Mouse (Mus musculus): ENCODE data around the gene A1bg. TPM values are rescaled to one million over a fixed set of nuclear protein-coding genes. Genes with fewer than 3 reads are reported as not detected.

The A1bg gene
- not detected in 2 replicates for polyA plus RNA-seq (2015; fragmentation: Nextera tagmentation; extraction: Ambion mirVana)

DNA sequence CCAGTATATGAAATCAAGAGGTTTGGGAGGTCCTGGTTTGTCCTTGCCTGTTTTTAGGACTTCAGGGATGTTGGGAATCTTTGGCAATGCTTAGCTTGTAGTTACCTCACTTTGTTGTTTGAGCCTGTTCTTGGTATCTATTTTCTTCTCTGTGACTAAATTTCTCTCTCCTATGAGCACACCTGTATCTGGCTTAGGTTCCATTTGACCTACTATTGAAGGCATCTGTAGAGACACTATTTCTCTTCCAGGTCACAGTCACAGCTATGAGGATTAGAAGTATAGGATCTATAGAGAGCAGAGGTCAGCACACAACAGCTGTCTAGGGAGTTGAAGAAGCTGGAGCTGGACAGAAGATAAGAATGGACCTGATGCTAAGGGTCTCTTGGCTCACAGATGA is at the start of gene A1bg:
TSS of gene A1bg (minus strand) at position 101 of the 400 bp plus-strand sequence.
- Histone ChIP-seq H3K27ac (no peak within 1 kb of the TSS), H3K27me3 (no peaks in the 10 kb centered on the region), H3K9me3 (no peaks in the 10 kb centered on the region), H3K36me3 (no peaks in the 10 kb centered on the region), H3K4me2 (no peak within 1 kb of the TSS), H3K4me3 (no peak within 1 kb of the TSS), H3K4me1 (no peaks in the 10 kb centered on the region), H3K9ac (no peak within 1 kb of the TSS)
- no peak for ATAC-seq (ENCODE audit: borderline replicate concordance, extremely low read depth, low FRiP score, low TSS enrichment)

DNA sequence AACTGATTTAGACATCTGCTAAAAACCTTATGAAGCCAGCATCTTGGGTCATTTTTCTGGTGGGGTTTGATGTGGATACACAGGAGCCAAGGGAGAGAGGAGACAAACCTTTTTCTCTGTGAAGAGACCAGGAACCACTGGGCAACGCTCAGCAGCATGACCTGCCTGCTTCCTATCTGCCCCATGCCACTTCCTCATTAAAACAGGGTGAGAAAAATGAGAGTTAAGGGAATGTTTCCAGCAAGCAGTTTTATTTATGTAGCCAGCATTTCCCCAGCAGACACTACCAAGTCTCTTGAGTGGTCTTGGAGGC is 45.7 kb upstream of the A1bg start:
- WGBS, result 63% methylated on average over 1 of the region's 1 CpGs
- no peak overlapping the region for H3K27ac ChIP-seq
- no peaks in the 10 kb centered on the region for H3K27me3 ChIP-seq
- H3K36me3 ChIP-seq, result no peaks in the 10 kb centered on the region
- no peak overlapping the region for H3K4me3 ChIP-seq
- H3K4me2 ChIP-seq, result no peak overlapping the region
- H3K9ac ChIP-seq, result no peak overlapping the region
- no peak for ATAC-seq (ENCODE audit: borderline replicate concordance, extremely low read depth, low FRiP score, low TSS enrichment)
- no peaks in the 10 kb centered on the region for H3K4me1 ChIP-seq
- no peaks in the 10 kb centered on the region for H3K9me3 ChIP-seq

DNA sequence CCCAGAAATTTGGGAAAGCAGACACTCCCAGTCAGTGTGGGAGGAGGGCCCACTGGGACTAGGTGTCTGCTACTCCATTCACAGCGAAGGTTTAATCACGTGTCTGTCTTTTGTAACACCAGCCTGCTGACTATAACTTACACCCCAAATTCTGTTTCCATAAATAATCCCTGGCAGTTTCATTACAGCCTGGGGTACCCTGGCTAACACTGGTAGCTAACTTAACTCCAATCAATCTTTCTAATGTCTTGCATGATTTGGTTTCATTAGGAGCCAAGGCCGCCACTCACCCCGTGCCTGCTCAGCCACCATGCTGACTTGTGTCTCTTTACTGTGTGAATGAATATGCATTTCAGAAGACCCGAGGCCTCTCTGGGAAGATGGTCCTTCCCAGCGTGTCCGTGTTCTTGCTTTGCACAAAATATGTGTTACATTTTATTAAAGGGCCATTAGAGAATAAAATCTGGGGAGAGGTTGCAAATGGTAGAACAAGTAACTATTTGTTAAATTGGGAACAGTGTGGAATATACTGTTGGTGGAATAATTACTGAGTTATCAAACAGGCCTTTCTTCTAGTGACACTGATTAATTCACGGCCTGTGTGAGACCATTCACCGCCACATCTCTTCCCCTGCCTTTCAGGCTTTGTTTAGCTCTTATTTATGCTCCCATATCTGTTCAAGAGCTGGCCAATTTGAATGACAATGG is 45.2 kb upstream of the A1bg start:
- no peaks in the 10 kb centered on the region for H3K9me3 ChIP-seq
- no peaks in the 10 kb centered on the region for H3K4me1 ChIP-seq
- WGBS, result 74% methylated on average over 9 of the region's 9 CpGs
- ATAC-seq (ENCODE audit: borderline replicate concordance, extremely low read depth, low FRiP score, low TSS enrichment), result no peak
- no peak overlapping the region for H3K27ac ChIP-seq
- no peak overlapping the region for H3K4me3 ChIP-seq
- no peaks in the 10 kb centered on the region for H3K27me3 ChIP-seq
- H3K36me3 ChIP-seq, result no peaks in the 10 kb centered on the region
- H3K9ac ChIP-seq, result no peak overlapping the region
- H3K4me2 ChIP-seq, result no peak overlapping the region

DNA sequence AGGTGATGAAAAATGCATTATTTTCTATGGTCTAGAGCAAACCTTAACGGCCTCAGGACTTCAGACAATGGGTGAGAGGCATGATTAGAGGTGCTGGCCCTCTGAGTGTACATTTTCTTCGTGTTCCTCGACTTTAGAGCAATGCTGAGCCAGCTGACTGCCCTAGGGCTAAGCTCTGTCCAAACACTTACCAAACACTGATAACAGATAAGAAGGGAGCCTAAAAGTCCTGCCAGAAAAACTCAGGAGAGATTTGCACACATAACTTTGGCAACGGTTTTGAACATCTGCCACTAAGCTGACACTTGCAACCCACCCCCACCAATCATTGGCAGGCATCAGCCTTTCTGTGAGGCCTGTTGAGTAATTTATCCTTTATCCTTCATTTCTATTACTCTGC is 2.9 kb upstream of the A1bg start:
- Histone ChIP-seq H3K4me3 (no peak overlapping the region), H3K4me2 (no peak overlapping the region), H3K27me3 (no peaks in the 10 kb centered on the region), H3K4me1 (no peaks in the 10 kb centered on the region), H3K27ac (no peak overlapping the region), H3K9me3 (no peaks in the 10 kb centered on the region), H3K36me3 (no peaks in the 10 kb centered on the region), H3K9ac (no peak overlapping the region)
- no peak for ATAC-seq (ENCODE audit: borderline replicate concordance, extremely low read depth, low FRiP score, low TSS enrichment)
- 13% methylated on average over 4 of the region's 4 CpGs for WGBS

DNA sequence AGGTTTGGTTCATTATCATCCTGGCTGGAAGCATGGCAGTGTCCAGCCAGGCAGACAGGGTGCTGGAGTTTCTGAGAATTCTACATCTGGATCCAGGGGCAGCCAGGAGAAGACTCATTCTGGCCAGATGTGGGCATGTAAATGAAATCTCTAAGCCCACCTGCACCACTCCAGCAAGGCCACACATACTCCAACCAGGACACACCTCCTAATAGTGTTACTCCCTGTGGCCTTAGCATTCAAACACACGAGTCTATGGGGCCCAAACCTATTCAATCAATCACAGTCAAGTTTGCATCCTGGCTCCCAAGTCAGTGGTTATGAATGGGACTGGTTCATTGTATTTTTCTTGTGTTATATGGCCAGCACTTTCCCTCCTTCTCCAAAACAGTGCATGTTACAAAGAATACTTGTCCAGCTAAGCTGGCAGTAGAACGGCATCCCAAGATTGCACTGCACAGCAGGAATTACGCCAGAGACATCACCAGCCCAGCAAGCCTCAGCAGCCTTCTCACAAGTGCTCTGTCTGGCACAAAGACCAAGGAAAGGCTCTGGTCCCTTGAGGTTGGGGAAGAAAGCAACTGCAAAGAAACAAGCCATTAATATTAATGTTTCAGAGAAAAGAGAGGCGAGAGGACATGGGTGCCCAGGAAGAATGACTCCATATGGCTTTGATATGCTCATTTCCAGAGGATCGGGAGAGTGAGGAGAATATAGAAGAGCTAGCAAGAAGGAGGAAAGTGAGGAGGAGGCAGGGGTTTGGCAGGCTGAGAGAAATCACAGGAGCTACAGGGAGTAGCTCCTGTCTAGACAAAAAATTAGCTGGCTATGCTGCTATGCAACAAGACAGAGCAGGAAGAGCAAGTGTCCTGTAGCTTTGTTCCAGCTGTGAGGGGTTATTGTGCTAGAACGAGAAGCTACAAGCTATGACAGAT is 18.8 kb downstream of the A1bg start:
- no peaks in the 10 kb centered on the region for H3K4me1 ChIP-seq
- no peaks in the 10 kb centered on the region for H3K36me3 ChIP-seq
- H3K4me2 ChIP-seq, result no peak overlapping the region
- 66% methylated on average over 6 of the region's 6 CpGs for WGBS
- no peaks in the 10 kb centered on the region for H3K27me3 ChIP-seq
- ATAC-seq (ENCODE audit: borderline replicate concordance, extremely low read depth, low FRiP score, low TSS enrichment), result no peak
- no peaks in the 10 kb centered on the region for H3K9me3 ChIP-seq
- no peak overlapping the region for H3K4me3 ChIP-seq
- no peak overlapping the region for H3K27ac ChIP-seq
- H3K9ac ChIP-seq, result no peak overlapping the region

DNA sequence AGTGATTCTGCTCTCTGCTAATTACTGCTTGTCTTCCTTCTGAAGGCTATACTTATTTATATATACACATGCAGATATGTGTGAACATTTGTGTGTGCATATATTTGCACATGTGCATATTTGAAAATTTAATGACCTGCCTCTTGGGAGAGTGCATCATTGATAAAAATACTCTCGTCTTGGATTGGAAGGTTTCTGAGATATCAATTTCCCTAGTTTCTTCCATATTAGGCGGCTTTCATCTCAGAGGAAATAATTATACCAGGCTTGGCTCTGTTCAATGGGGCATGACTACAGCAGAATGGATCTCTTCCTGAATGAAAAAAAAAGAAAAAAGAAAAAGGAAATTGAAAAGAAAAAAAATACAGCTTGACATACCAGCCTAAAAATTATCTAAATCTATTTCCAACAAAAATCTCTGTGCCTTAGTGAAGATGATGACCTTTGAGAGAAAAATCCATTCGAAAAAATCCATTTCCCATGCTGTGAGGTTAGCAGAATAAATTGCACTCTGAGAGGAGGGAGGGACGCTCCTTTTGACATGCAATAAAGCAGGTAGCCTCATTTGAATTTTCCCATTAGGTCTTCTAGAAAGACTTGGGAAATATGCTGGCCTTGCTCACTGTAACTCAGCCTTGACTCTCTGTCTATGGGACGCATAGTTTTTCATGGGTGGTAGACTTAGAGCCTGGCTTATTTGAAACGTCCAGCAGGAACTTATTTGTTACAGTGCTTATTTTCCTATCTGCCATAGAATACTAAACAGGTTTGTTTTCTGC is 24.4 kb downstream of the A1bg start:
- Histone ChIP-seq H3K27ac (no peak overlapping the region), H3K36me3 (no peaks in the 10 kb centered on the region), H3K27me3 (no peaks in the 10 kb centered on the region), H3K4me2 (no peak overlapping the region), H3K9ac (no peak overlapping the region), H3K4me3 (no peak overlapping the region), H3K4me1 (no peaks in the 10 kb centered on the region), H3K9me3 (no peaks in the 10 kb centered on the region)
- no peak for ATAC-seq (ENCODE audit: borderline replicate concordance, extremely low read depth, low FRiP score, low TSS enrichment)
- WGBS, result 67% methylated on average over 6 of the region's 6 CpGs

DNA sequence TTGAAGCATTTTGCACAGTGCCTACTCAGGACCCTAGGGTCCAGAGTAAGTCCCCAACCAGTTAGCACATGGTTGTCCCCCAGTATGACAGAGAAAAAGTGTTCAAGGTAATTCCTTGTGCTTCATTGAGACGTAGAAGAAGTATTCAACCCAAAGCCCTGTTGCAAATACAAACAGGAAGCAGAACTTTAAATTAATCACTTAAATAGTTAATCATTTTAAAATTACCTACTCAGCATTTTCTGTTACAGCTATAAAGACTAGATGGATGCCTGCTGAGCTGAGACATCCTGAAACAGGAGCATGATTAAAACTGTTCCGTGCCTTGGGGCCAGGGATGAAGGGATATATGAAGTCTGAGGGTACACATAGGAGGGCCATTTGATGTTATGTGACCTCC is 26.8 kb downstream of the A1bg start:
- H3K4me2 ChIP-seq, result no peak overlapping the region
- 68% methylated on average over 2 of the region's 2 CpGs for WGBS
- no peak for ATAC-seq (ENCODE audit: borderline replicate concordance, extremely low read depth, low FRiP score, low TSS enrichment)

DNA sequence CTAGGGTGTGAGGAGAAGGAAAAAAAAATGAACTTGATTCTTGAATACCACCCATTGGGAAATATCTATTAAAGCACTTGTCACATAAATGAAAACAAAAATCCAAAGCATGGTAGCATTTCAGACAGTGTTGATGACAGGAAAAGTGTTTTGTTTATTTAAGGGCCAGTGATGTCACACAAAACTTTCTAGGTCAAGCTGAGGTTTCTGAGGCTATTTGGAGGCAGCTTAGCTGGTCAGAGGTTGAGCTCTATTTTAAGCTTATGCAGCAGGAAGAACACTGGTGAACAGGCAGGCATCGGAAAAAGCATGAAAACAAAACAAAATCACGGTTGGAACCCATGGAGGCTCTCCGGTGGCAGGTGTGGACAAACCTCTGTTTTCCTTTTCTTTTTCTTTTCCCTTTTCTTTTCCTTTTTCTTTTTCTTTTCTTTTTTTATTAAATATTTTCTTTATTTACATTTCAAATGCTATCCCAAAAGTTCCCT is 29.8 kb downstream of the A1bg start:
- Histone ChIP-seq H3K27ac (no peak overlapping the region), H3K9ac (no peak overlapping the region), H3K4me2 (no peak overlapping the region), H3K4me1 (peaks cover 6% of the 10 kb centered on the region; the same call in 1 of the 2 replicates), H3K9me3 (no peaks in the 10 kb centered on the region), H3K4me3 (no peak overlapping the region), H3K36me3 (no peaks in the 10 kb centered on the region), H3K27me3 (no peaks in the 10 kb centered on the region)
- 52% methylated on average over 3 of the region's 3 CpGs for WGBS
- ATAC-seq (ENCODE audit: borderline replicate concordance, extremely low read depth, low FRiP score, low TSS enrichment), result no peak

More for the DNA sequence above, 26.8 kb downstream of the A1bg start:
- Histone ChIP-seq H3K4me3 (no peak overlapping the region), H3K4me1 (peaks cover 6% of the 10 kb centered on the region; the same call in 1 of the 2 replicates), H3K27ac (no peak overlapping the region), H3K36me3 (no peaks in the 10 kb centered on the region), H3K9me3 (no peaks in the 10 kb centered on the region), H3K27me3 (no peaks in the 10 kb centered on the region), H3K9ac (no peak overlapping the region)

DNA sequence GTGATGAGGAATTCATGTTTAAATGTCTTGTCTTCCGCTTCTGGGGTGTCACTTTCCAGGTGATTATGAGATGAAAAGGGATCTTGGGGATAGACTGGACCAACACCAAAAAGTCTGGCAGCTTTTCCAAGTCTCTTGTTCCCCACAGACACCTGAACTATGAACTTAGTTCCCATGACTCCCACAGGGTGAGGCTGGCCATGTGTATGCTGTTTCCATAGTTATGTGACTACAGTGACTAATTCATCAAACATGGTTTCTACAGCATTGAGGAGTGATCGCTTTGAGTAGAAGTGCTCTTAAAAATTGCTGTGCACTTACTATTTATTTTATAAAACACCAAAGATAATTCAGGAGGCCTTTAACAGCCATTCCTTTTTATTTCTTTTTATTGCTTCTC is 34.1 kb downstream of the A1bg start:
- Histone ChIP-seq H3K36me3 (no peaks in the 10 kb centered on the region), H3K9me3 (no peaks in the 10 kb centered on the region), H3K9ac (no peak overlapping the region), H3K4me2 (no peak overlapping the region), H3K27me3 (no peaks in the 10 kb centered on the region), H3K27ac (no peak overlapping the region), H3K4me3 (no peak overlapping the region), H3K4me1 (peaks cover 6% of the 10 kb centered on the region)
- 68% methylated on average over 2 of the region's 2 CpGs for WGBS
- peak; percentile 62; the same call in 1 of the 2 replicates for ATAC-seq (ENCODE audit: borderline replicate concordance, extremely low read depth, low FRiP score, low TSS enrichment)

DNA sequence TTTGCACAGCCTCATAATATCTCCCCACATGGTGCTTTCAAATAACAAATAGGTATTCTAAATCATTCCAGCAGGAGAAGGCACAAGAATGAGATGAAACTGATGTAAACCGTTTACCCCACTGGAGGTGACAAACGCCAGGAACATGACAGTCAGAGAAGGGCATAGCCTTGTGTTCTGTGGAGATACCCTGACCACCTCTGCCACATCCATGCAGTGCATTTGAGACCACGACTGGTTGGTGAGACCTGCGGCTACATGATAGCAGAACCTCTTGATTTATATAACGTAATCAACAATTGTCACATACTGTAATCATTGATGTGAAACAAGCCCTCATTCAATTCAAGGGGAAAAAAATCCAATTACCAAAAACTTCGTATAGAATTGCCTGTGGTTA is 47.1 kb downstream of the A1bg start:
- H3K9ac ChIP-seq, result no peak overlapping the region
- H3K4me1 ChIP-seq, result no peaks in the 10 kb centered on the region
- no peak for ATAC-seq (ENCODE audit: borderline replicate concordance, extremely low read depth, low FRiP score, low TSS enrichment)
- H3K9me3 ChIP-seq, result no peaks in the 10 kb centered on the region
- H3K4me2 ChIP-seq, result no peak overlapping the region
- 80% methylated on average over 6 of the region's 6 CpGs for WGBS
- H3K36me3 ChIP-seq, result no peaks in the 10 kb centered on the region
- H3K4me3 ChIP-seq, result no peak overlapping the region
- no peak overlapping the region for H3K27ac ChIP-seq
- no peaks in the 10 kb centered on the region for H3K27me3 ChIP-seq

DNA sequence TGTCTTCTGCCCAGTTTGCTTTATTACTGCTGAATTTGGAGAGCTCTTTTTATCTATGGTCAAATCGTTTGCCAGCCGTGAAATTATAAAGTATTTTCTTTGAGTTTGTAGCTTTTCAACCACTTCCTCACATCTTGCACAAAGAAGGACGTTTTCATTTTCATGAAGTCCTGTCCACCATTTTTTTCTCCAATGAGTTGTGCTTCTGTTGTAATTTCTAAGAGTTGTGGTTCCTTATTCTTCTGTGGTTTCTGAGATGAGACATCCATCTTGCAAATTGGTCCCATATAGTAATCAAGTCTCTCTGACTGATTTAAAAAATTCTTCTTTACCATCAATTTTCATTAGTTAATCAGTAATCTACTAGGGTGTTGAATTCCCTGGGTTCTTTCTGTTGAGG is 60.4 kb downstream of the A1bg start:
- no peak overlapping the region for H3K4me3 ChIP-seq
- no peaks in the 10 kb centered on the region for H3K36me3 ChIP-seq
- no peak for ATAC-seq (ENCODE audit: borderline replicate concordance, extremely low read depth, low FRiP score, low TSS enrichment)
- H3K9ac ChIP-seq, result no peak overlapping the region
- H3K9me3 ChIP-seq, result no peaks in the 10 kb centered on the region
- H3K27ac ChIP-seq, result no peak overlapping the region
- no peaks in the 10 kb centered on the region for H3K4me1 ChIP-seq
- WGBS, result 74% methylated on average over 3 of the region's 3 CpGs
- no peak overlapping the region for H3K4me2 ChIP-seq
- H3K27me3 ChIP-seq, result no peaks in the 10 kb centered on the region
